Mouse (Mus musculus) brain, embryonic 14.5 days (tissue): ENCODE measurements around the gene Snx20.
"Not testable (repeated sequence)": the region's sequence is repeated elsewhere in the genome, so short reads cannot be mapped to it uniquely, and the experiment has no call there.

Source experiments
- CTCF ChIP-seq: fragments of 200-500 bp; IDR thresholded peaks from 2 replicates; pipeline ENCODE4 v1.5.1; 2012; ENCODE audit warnings: inconsistent platforms, mild to moderate bottlenecking, moderate library complexity, borderline replicate concordance; ENCODE audit not compliant: insufficient read depth, insufficient read length; ENCODE audit errors: extremely low read depth
- POLR2A ChIP-seq: fragments of 200-500 bp; IDR thresholded peaks from 2 replicates; pipeline ENCODE4 v1.6.1; 2012; ENCODE audit warnings: mild to moderate bottlenecking, inconsistent platforms, borderline replicate concordance; ENCODE audit not compliant: poor library complexity, insufficient read depth, insufficient read length, severe bottlenecking; ENCODE audit errors: extremely low read depth

GRCm38 (mm10) chr8:88651122-88651521 is 15.2 kb upstream of the Snx20 start:
- not testable (repeated sequence) for TF ChIP-seq CTCF, POLR2A
